Mouse (Mus musculus) gastrocnemius, postnatal 25 days (tissue): ENCODE results near the gene Kcnh1. TPM values are rescaled to one million over a fixed set of nuclear protein-coding genes. Genes with fewer than 3 reads are reported as not detected.

Experiments
- DNase-seq: peaks from one replicate; pipeline ENCODE4 v3.0.0; 2022
- total RNA-seq, 2 experiments: library from RNA; stranded (reverse); gene quantifications; 1 replicate in 1 of 2; 2 replicates in 1 of 2; pipeline ENCODE4 v1.2.3; 2021

Kcnh1 gene
- total RNA-seq, 2 experiments from 2014 or later: 0.03 TPM; not detected in 1

GRCm38 (mm10) chr1:192268878-192269277 is 78.3 kb downstream of the Kcnh1 start:
- DNase-seq: no peak

DNA sequence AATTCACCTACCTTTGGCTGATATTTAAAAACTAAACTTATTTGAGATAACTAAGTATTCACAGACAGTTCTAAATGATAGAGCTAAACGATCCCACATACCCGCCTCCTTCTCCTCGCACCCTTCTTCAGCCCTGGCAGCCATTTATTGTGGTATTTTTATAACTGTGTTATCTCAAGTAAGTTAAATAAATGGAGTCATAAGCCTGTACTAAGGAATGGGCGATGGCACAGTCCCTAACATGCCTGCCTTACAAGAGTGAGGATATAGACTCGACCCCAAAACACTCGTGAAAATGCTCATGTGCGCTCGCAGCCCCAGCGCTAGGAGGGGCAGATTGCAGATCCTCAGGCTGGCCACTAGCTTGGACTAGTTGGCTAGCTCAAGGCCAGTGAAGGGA is 79.3 kb downstream of the Kcnh1 start:
- DNase-seq: no peak

DNA sequence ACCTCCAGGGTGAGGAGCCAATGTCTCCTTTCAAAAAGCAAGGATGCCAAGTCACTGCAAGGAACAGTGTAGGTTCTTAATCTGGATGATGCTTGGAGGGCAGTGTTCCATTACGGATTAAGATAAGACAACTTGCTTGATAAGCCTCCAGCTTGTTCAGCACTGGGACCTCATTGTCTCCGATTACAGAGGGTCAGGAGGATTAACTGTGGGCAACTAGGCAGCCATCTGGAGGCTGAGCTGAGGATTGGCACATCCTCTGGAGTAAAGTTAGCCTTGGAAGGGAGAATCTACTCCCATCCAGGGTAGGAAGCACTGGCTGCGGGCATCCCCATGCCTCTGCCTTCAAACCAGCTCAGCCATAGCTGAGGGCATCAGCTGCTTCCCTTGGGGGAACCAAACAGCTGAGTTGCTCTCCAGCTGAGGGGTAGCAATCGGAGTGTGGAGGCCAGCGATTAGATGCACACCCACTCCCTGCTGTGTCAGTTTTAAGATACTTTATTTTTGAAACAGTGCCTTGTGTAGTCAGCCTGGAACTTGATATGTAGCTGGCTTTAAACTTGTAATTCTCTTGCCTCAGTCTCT is 87.3 kb downstream of the Kcnh1 start:
- DNase-seq: no peak

GRCm38 (mm10) chr1:192284340-192284739 is 93.8 kb downstream of the Kcnh1 start:
- DNase-seq: no peak

GRCm38 (mm10) chr1:192284950-192285349 is 94.4 kb downstream of the Kcnh1 start:
- DNase-seq: no peak

DNA sequence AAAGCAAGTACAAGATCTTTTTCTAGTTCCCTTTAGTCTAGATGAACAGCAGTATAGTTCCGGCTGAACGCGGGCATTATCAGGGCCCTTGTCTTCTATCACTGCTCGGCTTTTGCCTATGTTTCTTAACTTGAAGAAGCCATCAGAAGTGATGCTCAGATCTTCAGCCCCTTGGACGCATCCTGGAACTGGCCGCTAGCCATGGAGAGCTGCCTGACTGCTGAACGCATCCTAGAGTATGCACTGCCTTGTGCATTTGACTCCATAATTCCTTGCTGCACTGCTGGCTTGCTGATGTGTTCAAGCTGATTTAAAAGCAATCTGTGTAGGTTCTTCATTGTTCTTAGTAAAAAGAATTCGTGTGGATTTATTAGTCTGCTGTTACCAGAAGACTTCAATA is 97.9 kb downstream of the Kcnh1 start:
- DNase-seq: no peak

DNA sequence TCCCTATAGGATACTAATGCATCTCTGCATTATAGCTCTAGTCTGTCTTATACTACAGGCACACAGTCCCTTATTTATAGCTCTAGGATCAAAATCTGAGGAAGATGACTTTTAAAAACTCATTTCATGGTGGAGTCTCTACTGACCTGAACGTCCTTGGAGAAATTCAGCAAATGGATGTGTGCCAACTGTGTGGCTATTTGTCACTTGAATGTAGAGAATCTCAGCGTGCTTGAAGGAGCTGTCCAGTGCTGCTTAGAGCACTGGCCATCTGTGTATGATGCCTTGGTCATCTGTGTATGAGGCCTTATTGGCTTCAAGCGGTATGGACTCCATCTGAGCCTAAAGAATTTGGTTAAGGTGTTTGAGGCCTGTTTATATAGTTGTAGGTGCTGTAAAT is 100.7 kb downstream of the Kcnh1 start:
- no peak for DNase-seq

GRCm38 (mm10) chr1:192293391-192293790 is 102.8 kb downstream of the Kcnh1 start:
- DNase-seq: no peak

GRCm38 (mm10) chr1:192293921-192294320 is 103.3 kb downstream of the Kcnh1 start:
- DNase-seq: no peak

GRCm38 (mm10) chr1:192295243-192295860 is 104.8 kb downstream of the Kcnh1 start:
- DNase-seq: no peak

GRCm38 (mm10) chr1:192295902-192296301 is 105.3 kb downstream of the Kcnh1 start:
- no peak for DNase-seq

GRCm38 (mm10) chr1:192297481-192298128 is 107.0 kb downstream of the Kcnh1 start:
- no peak for DNase-seq

GRCm38 (mm10) chr1:192300417-192300816 is 109.8 kb downstream of the Kcnh1 start:
- no peak for DNase-seq

GRCm38 (mm10) chr1:192303615-192304014 is 113.0 kb downstream of the Kcnh1 start:
- no peak for DNase-seq

DNA sequence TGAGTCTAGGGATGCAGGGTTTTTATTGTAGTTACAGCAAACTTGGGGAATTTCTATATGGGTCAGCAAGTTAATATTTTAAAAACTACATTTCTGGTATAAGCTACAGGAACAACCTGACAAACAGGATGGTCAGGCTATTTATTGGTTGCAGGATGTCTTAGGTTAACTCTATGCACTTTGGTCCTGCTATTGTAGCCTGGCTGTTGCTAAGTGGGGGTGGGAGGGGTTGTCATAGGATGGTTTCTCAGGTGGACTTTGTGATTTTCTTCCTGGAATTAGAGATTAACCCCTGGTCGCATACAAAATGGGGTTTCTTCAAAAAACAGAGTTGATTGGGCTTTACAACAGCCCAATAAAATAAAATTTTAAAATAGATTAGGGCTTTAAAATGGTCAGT is 114.6 kb downstream of the Kcnh1 start:
- DNase-seq: no peak

DNA sequence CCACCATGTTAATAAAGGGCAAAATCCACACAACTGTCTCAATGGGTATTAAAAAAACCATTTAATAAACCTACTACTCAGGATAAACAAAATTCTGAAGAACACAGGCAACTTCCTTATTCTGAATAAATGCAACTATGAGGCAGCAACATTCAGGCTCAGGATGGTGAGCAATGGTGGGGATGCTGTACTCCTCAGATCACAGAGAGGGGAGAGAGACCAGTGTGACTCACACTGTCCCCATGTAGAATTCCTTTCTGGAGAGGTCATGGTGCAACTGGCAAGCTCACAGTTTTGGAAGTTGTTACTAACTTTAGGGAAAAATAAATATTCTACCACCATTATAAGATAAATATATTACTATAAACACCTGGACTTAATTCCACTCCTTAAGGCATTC is 116.5 kb downstream of the Kcnh1 start:
- no peak for DNase-seq

GRCm38 (mm10) chr1:192311298-192311697 is 120.7 kb downstream of the Kcnh1 start:
- no peak for DNase-seq

DNA sequence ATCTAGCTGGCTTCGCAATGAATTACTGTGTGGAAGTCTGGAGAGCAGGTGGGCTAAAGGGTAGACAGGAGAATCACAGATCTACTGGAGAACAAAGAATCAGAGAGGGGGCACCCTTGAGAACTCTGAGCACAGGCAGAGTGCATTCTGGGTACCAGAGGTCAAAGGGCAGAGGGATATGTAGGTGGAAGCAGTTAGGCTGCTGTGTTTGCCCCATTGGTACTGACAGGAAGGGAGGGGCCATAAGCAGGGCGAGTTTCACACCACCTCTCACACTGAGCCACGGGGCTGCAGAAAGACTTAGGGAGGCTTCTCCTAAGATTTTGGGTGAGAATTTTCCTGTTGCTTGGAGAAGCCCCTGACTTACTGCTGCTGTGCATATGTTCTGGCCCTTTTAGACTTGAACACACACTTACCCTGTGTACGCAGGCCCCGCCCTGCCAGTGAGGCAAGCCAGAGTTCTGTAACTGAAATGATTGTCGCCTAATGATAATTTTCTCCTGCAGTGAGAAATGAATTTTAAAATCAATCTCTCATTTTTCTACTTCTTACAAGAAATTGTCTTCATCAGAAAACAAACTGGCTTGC is 121.4 kb downstream of the Kcnh1 start:
- no peak for DNase-seq

DNA sequence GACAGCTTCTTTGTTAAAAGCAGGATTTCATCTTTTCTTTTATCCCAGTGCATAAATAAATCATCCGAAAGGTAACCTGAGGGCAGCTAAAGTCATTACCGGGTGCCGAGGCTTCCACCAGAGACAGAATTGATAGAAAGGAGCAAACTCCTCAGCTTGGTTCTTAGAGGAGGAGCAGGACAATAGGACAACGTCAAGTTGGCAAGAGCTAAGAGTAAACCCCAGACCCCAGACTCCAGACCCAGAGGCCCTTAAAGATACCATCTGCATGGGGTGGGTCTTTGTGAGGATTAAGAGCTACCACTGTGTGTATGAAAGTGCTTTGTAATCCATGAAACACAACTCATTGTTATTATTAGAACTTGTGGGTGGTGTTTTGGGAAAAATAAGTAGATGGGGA is 121.9 kb downstream of the Kcnh1 start:
- no peak for DNase-seq

DNA sequence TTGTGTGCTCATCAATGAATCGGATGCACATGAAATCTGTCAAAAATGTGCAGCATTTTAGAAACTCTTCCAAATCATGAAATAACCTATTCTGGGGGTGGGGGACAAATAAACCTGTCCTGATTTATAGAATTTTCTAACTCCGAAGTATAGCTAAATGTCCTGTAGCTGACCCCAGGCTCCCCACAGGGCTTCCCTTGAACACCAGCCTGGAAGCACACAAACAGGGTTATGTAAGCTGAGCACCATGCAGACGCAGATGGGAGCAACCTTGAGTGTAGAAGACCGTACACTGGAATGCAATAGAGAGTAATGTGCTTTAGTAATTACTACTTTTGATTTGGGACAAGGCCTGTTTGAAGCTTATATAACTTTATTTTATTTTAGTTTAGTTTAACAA is 122.4 kb downstream of the Kcnh1 start:
- DNase-seq: no peak

DNA sequence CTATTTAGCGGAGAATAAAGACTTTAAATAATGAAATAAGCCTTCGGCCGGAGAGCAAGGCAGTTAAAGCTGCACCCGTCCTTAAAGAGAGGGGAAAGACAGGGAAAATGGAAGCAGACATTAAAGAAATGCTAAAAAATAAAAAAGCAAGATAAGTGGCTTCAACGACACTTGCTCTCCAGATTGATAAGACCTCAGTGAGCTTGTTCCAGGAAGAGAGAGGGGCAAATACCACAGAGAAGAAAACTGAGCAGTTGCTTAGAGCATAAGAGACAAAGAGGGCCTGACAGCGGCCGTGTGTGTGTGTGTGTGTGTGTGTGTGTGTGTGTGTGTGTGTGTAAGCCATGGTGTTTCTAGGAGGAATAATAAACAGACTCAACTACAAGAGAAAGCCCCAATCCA is 123.0 kb downstream of the Kcnh1 start:
- no peak for DNase-seq

DNA sequence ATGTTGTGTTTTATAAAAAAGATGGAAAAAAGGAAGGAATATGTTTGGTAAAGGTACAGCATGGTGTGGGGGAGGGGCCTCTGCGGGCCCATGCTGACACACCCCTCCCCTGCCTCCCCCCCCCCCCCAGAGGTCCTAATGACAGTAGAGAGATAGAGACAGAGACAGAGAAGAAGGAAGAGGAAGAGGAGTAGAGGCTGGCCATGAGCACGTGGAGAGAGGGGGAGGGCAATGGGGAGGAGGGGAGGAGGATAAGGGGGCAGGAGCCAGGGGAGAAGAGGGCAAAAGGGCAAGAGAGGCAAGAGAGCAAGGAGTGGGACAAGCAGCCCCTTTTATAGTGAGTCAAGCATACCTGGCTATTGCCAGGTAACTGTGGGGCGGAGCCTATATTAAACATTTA is 123.5 kb downstream of the Kcnh1 start:
- no peak for DNase-seq

GRCm38 (mm10) chr1:192315392-192316070 is 125.0 kb downstream of the Kcnh1 start:
- DNase-seq: no peak
